Mouse (Mus musculus) heart, postnatal 0 days (tissue): ENCODE data around the gene Adal.

Experiments
- CTCF ChIP-seq: IDR thresholded peaks from 2 replicates; pipeline ENCODE4 v1.5.1; 2016; ENCODE audit warnings: antibody characterized with exemption, control low read depth, low read depth
- EP300 ChIP-seq: IDR thresholded peaks from 2 replicates; pipeline ENCODE4 v1.6.1; 2016; ENCODE audit warnings: antibody characterized with exemption, low read depth

DNA sequence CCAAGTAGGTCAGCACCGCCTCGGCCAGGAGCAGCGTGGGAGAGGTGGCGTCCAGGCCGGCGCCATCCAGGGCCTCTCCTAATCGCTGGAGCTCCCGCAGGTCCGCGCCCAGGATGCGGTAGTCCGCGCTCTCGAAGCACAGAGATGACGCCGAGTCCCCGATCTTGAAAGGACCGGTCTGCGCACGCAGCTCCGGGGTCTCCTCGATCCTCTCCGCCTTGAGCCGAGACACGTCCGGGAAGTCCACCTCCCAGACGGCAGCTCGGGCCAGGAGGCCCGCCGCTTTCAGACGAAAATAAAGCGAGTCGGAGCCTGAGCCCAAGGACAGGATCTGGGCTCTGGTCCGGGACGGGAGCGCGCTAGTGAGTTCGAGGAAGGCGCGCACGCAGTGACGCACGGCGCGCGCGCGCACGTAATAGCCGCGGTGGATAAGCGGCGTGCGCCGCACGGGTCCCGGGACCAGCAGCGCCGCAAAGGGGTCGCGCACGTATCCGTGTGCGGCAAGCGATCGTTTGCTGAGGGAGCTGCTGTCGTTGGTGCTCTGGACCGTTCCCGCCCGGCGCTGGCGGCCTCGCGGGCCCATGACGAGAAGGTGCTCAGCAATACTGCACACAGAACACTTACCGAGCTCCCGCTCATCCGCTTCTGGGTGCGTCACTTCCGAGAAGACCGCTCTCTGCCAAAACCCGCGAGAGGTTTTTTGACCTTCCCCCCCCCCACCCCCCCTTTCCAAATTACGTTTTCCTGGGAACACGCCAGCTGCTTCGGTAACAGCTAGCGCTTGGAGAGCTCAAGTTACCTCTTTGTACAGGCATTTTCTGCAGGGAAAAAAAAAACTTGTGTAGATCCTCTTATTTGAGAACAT, at the start of gene Adal, which contains the start of gene Lcmt2:
- peak; percentile 92; the same call in 1 of the 2 replicates for TF ChIP-seq EP300
- no peak for TF ChIP-seq CTCF
